Mouse (Mus musculus): ENCODE results near the gene Rexo5. TPM values are rescaled to one million over a fixed set of nuclear protein-coding genes. Genes with fewer than 3 reads are reported as not detected.

The Rexo5 gene
- polyA plus RNA-seq, 1 experiment, result 0.89 TPM

- no peak overlapping the region for H3K4me3 ChIP-seq (replicated peaks)
- no peaks in the 10 kb centered on the region for H3K27me3 ChIP-seq (replicated peaks)
- TF ChIP-seq FLI1 (IDR thresholded peaks at IDR 0.05; ENCODE audit: low read length) (no peak), GATA1 (IDR thresholded peaks at IDR 0.05; ENCODE audit: borderline replicate concordance, low read length) (no peak)
- no peaks in the 10 kb centered on the region for H3K36me3 ChIP-seq (replicated peaks; ENCODE audit: low read length)
- H3K4me1 ChIP-seq, result peaks cover 35% of the 10 kb centered on the region
- no peaks in the 10 kb centered on the region for H3K9me3 ChIP-seq
Observed at GRCm38 (mm10) chr7:119897521-119898109, 103.8 kb downstream of the Rexo5 start.

DNA sequence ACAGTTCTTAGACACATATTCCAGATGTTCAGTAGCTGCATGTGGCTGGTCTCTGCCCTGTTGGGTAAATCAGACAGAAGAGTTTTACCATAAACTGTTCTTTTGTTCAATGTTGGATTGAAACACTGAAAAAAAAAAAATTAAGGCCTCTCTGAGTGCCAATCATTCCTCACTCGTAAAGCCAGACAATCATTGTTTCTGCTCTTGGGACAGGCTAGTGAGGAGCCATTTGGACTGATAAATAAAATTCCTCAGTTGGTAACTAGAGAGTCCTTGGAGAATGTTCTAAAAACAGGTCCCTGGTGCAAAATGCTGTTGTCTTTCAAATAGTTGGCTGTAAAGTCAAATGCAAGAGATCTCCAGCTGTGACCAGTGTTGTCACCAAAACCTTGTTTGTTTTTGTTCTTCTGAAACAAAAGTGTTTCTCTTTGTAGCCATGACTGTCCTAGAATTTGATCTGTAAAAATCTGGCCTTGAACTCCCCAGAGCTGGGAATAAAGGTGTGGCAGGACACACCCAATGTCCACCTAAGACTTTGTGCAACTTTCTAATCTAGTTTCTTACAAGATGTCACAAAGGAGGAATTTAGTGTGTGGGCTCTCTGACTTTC lies 104.5 kb downstream of the Rexo5 start:
- Histone ChIP-seq H3K36me3 (replicated peaks; ENCODE audit: low read length) (no peaks in the 10 kb centered on the region), H3K27me3 (replicated peaks) (no peaks in the 10 kb centered on the region), H3K4me1 (peaks cover 34% of the 10 kb centered on the region), H3K9me3 (no peaks in the 10 kb centered on the region), H3K4me3 (replicated peaks) (no peak overlapping the region)
- TF ChIP-seq GATA1 (IDR thresholded peaks at IDR 0.05; ENCODE audit: borderline replicate concordance, low read length), result no peak
- no peak for TF ChIP-seq FLI1 (IDR thresholded peaks at IDR 0.05; ENCODE audit: low read length)

Other genes with a start within 250 kb of the Rexo5 start
- gene Acsm2, start 239.7 kb upstream of the Rexo5 start, polyA plus RNA-seq (2012; ENCODE audit: insufficient read depth, low replicate concordance), result not detected in 2 replicates
- gene Acsm1, start 187.0 kb upstream of the Rexo5 start, polyA plus RNA-seq (2012; ENCODE audit: insufficient read depth, low replicate concordance), result not detected in 2 replicates
- gene Acsm4, start 104.0 kb upstream of the Rexo5 start, polyA plus RNA-seq (2012; ENCODE audit: insufficient read depth, low replicate concordance), result not detected in 2 replicates
- 12.1 and 14.0 TPM in 2 replicates for gene Thumpd1, start 73.2 kb upstream of the Rexo5 start, polyA plus RNA-seq (2012; ENCODE audit: insufficient read depth, low replicate concordance)
- not detected in 2 replicates for gene Acsm3, start 33.1 kb upstream of the Rexo5 start, polyA plus RNA-seq (2012; ENCODE audit: insufficient read depth, low replicate concordance)
- 0.10 and 1.1 TPM in 2 replicates for gene Eri2, start 52 bp downstream of the Rexo5 start, polyA plus RNA-seq (2012; ENCODE audit: insufficient read depth, low replicate concordance)
- gene Lyrm1, start 101.9 kb downstream of the Rexo5 start, polyA plus RNA-seq (2012; ENCODE audit: insufficient read depth, low replicate concordance), result 5.0 TPM in 1 of 2 replicates, not detected in the other
- 0.36 and 3.1 TPM in 2 replicates for gene Dcun1d3, start 102.3 kb downstream of the Rexo5 start, polyA plus RNA-seq (2012; ENCODE audit: insufficient read depth, low replicate concordance)

Measured in megakaryocyte, embryonic 14.5 days (primary cell).